Mouse (Mus musculus) midbrain, embryonic 14.5 days (tissue): ENCODE measurements around the gene Iars2. TPM values are rescaled to one million over a fixed set of nuclear protein-coding genes. Genes with fewer than 3 reads are reported as not detected.
A peak's percentile ranks its signal among the peaks of the same experiment; 100 is the strongest.

Source experiments
- ATAC-seq: fragments of 200-750 bp; cut with Nextera tagmentation; 2 replicates; pipeline ENCODE4 v1.8.0; 2017; ENCODE audit warnings: moderate number of reproducible peaks, moderate library complexity; ENCODE audit not compliant: low FRiP score, low TSS enrichment
- DNase-seq: peaks from one replicate; pipeline ENCODE4 v3.0.0-alpha.2; 2015
- H3K27ac ChIP-seq: fragments of 300-500 bp; sonication (generic); replicated peaks from 2 replicates; pipeline ENCODE4 v1.5.1; 2014; ENCODE audit warnings: mild to moderate bottlenecking, low read depth, low read length, moderate library complexity
- H3K27me3 ChIP-seq: fragments of 300-500 bp; sonication (generic); 2 replicates; pipeline ENCODE4 v1.6.1; 2014; ENCODE audit warnings: low read length, control low read depth, mixed read lengths; ENCODE audit not compliant: control insufficient read depth, insufficient read depth
- H3K36me3 ChIP-seq: fragments of 300-500 bp; sonication (generic); 2 replicates; pipeline ENCODE4 v1.6.1; 2014; ENCODE audit warnings: low read length, control low read depth; ENCODE audit not compliant: control insufficient read depth, insufficient read depth
- H3K4me1 ChIP-seq: fragments of 300-500 bp; sonication (generic); 2 replicates; pipeline ENCODE4 v1.6.1; 2014; ENCODE audit warnings: mild to moderate bottlenecking, antibody characterized with exemption, low read length, control low read depth; ENCODE audit not compliant: control insufficient read depth, insufficient read depth
- H3K4me2 ChIP-seq: fragments of 300-500 bp; sonication (generic); 2 replicates; pipeline ENCODE4 v1.6.1; 2014; ENCODE audit warnings: mild to moderate bottlenecking, low read length, moderate library complexity
- H3K4me3 ChIP-seq: fragments of 300-500 bp; sonication (generic); replicated peaks from 2 replicates; pipeline ENCODE4 v1.5.1; 2014; ENCODE audit warnings: low read depth, low read length
- H3K9ac ChIP-seq: fragments of 300-500 bp; sonication (generic); replicated peaks from 2 replicates; pipeline ENCODE4 v1.6.1; 2014; ENCODE audit warnings: mild to moderate bottlenecking, low read length, moderate library complexity
- H3K9me3 ChIP-seq: fragments of 300-500 bp; sonication (generic); 2 replicates; pipeline ENCODE4 v1.6.1; 2016; ENCODE audit warnings: low read length, control low read depth, mixed read lengths; ENCODE audit not compliant: control insufficient read depth
- WGBS: fragments of 180-500 bp; shearing (Covaris S2); extraction: QIAGEN DNeasy Blood & Tissue Kit; methylation state at CpG from one replicate; pipeline ENCODE4 v1.1.7; 2014; 5-methylcytosine and 5-hydroxymethylcytosine counted together
- microRNA counts: library from miRNA; unstranded; fragments of <30 nt; microRNA quantifications from one replicate; lab custom pipeline; 2016
- microRNA-seq: library from miRNA; unstranded; fragments of <30 nt; microRNA quantifications from one replicate; pipeline ENCODE4, GENCODE M21; 2016
- polyA plus RNA-seq: library from polyadenylated mRNA; unstranded; fragments of >200 nt; fragmentation: Nextera tagmentation; extraction: Ambion mirVana; gene quantifications from 2 replicates; pipeline ENCODE4 v1.2.1, GENCODE M21; 2014

Iars2 gene
- polyA plus RNA-seq, 1 experiment from 2014 or later = 22.3 TPM

- DNase-seq (no peak), ATAC-seq (no peak)
- Histone ChIP-seq H3K9ac (no peak overlapping the region), H3K4me2 (no peak overlapping the region), H3K27ac (no peak overlapping the region), H3K27me3 (no peaks in the 10 kb centered on the region), H3K4me3 (no peak overlapping the region), H3K4me1 (no peaks in the 10 kb centered on the region), H3K36me3 (peaks cover 52% of the 10 kb centered on the region), H3K9me3 (no peaks in the 10 kb centered on the region)
- WGBS = 94% methylated on average over 5 of the region's 5 CpGs
Measured at GRCm38 (mm10) chr1:185235837-185236236, 93.4 kb downstream of the Iars2 start.

MicroRNAs within 50 kb of the gene (microRNA counts, 519-probe panel; counts per million panel counts)
- 3,879 counts per million, percentile 24 among the panel's probes with 10 or more counts for microRNA mmu-miR-194 (lab: Ali Mortazavi, UCI)
- microRNA mmu-miR-664 (lab: Ali Mortazavi, UCI) = not detected

Small RNA genes within 50 kb of the gene (microRNA-seq; reads per million reads assigned to microRNA genes)
- gene Mir194-1 (1.0 reads per million), gene Mir215 (0.44 reads per million), gene Mir664 (18.4 reads per million, percentile 39 among the genes with 10 or more reads in this experiment)

Other genes with a start within 250 kb of the Iars2 start
- gene Rab3gap2, start 125.3 kb downstream of the Iars2 start, polyA plus RNA-seq = 20.6 and 26.5 TPM in 2 replicates
- gene Bpnt1, start 2.8 kb upstream of the Iars2 start, polyA plus RNA-seq = 27.2 and 29.0 TPM in 2 replicates
- gene Eprs, start 33.6 kb upstream of the Iars2 start, polyA plus RNA-seq = 129 and 150 TPM in 2 replicates
- 4.6 and 5.7 TPM in 2 replicates for gene Slc30a10, start 125.5 kb upstream of the Iars2 start, polyA plus RNA-seq